ENCODE assay signal across 8 mouse cellular contexts in genomic region chr5:36988781-36989624, GRCm38 (mm10). TPM values are rescaled to one million over a fixed set of nuclear protein-coding genes. Genes with fewer than 3 reads are reported as not detected.
A peak's percentile ranks its signal among the peaks of the same experiment; 100 is the strongest.
DNase-seq lines count a peak whose midpoint lies in the region; ATAC-seq lines count a peak whose summit lies in the region.

Gene Wfs1 (minus strand): TSS chr5:36989205.

- H3K9me3 ChIP-seq in forebrain, embryonic 12.5 days: no peaks in the 10 kb centered on the region
- no peaks in the 10 kb centered on the region for H3K9me3 ChIP-seq in heart, embryonic 16.5 days (replicated peaks; ENCODE audit: control insufficient read depth, low read length)
- no peaks in the 10 kb centered on the region for H3K9me3 ChIP-seq in liver, embryonic 13.5 days (replicated peaks)
- H3K9me3 ChIP-seq in stomach, embryonic 14.5 days (ENCODE audit: control insufficient read depth, low read depth, low read length): no peaks in the 10 kb centered on the region

- H3K27me3 ChIP-seq in forebrain, embryonic 12.5 days: peaks cover 17% of the 10 kb centered on the region; the same call in 1 of the 2 replicates
- no peaks in the 10 kb centered on the region for H3K27me3 ChIP-seq in heart, embryonic 16.5 days (ENCODE audit: control insufficient read depth, insufficient read depth, low read length)
- H3K27me3 ChIP-seq in liver, embryonic 13.5 days: peaks cover 15% of the 10 kb centered on the region
- H3K27me3 ChIP-seq in stomach, embryonic 14.5 days (ENCODE audit: control insufficient read depth, insufficient read depth, low read length): no peaks in the 10 kb centered on the region

- under 1% methylated on average over 58 of the region's 60 CpGs for WGBS in forebrain, embryonic 12.5 days
- WGBS in heart, embryonic 16.5 days: under 1% methylated on average over 60 of the region's 60 CpGs
- WGBS in liver, embryonic 13.5 days (ENCODE audit: insufficient replicate concordance): under 1% methylated on average over 60 of the region's 60 CpGs
- under 1% methylated on average over 60 of the region's 60 CpGs for WGBS in stomach, embryonic 14.5 days

- peak within 1 kb of the TSS; percentile 95 for H3K4me2 ChIP-seq in forebrain, embryonic 12.5 days
- H3K4me2 ChIP-seq in heart, embryonic 16.5 days (ENCODE audit: low read depth, low read length): peak within 1 kb of the TSS; percentile 100
- H3K4me2 ChIP-seq in liver, embryonic 13.5 days: peak within 1 kb of the TSS; percentile 71
- H3K4me2 ChIP-seq in stomach, embryonic 14.5 days (replicated peaks; ENCODE audit: low read depth, low read length): peak within 1 kb of the TSS; percentile 60

- H3K4me1 ChIP-seq in forebrain, embryonic 12.5 days: peaks cover 20% of the 10 kb centered on the region
- H3K4me1 ChIP-seq in heart, embryonic 16.5 days (ENCODE audit: control insufficient read depth, insufficient read depth, low read length): peaks cover 6% of the 10 kb centered on the region
- H3K4me1 ChIP-seq in liver, embryonic 13.5 days (replicated peaks): peaks cover 15% of the 10 kb centered on the region
- H3K4me1 ChIP-seq in stomach, embryonic 14.5 days (ENCODE audit: control insufficient read depth, insufficient read depth, low read length): no peaks in the 10 kb centered on the region; the same call in 1 of the 2 replicates

- H3K27ac ChIP-seq in forebrain, embryonic 12.5 days: 0 out of 2 replicates have a peak within 1 kb of the TSS, but pooled peaks have one; percentile 5
- peak within 1 kb of the TSS; percentile 71 for H3K27ac ChIP-seq in heart, embryonic 16.5 days (ENCODE audit: low read length)
- H3K27ac ChIP-seq in liver, embryonic 13.5 days: no peak within 1 kb of the TSS
- H3K27ac ChIP-seq in stomach, embryonic 14.5 days (ENCODE audit: low read length): no peak within 1 kb of the TSS

- ATAC-seq in forebrain, embryonic 12.5 days (ENCODE audit: low FRiP score): peak; percentile 99
- peak; percentile 99 for ATAC-seq in heart, embryonic 16.5 days (replicated peaks; ENCODE audit: extremely low read depth, insufficient read depth, low FRiP score)
- peak; percentile 93 for ATAC-seq in liver, embryonic 13.5 days (ENCODE audit: low read depth)
- peak; percentile 99 for ATAC-seq in stomach, embryonic 14.5 days (ENCODE audit: insufficient number of reproducible peaks, insufficient read depth, low FRiP score, low read depth)

- H3K36me3 ChIP-seq in forebrain, embryonic 12.5 days (replicated peaks): no peaks in the 10 kb centered on the region
- no peaks in the 10 kb centered on the region for H3K36me3 ChIP-seq in heart, embryonic 16.5 days (ENCODE audit: control insufficient read depth, insufficient read depth)
- H3K36me3 ChIP-seq in liver, embryonic 13.5 days: no peaks in the 10 kb centered on the region
- H3K36me3 ChIP-seq in stomach, embryonic 14.5 days (ENCODE audit: control insufficient read depth, insufficient read depth, low read length): no peaks in the 10 kb centered on the region

- peak within 1 kb of the TSS; percentile 75 for H3K9ac ChIP-seq in forebrain, embryonic 12.5 days
- peak within 1 kb of the TSS; percentile 90 for H3K9ac ChIP-seq in heart, embryonic 16.5 days (ENCODE audit: low read length)
- peak within 1 kb of the TSS; percentile 62 for H3K9ac ChIP-seq in liver, embryonic 13.5 days
- H3K9ac ChIP-seq in stomach, embryonic 14.5 days (replicated peaks; ENCODE audit: low read depth, low read length): peak within 1 kb of the TSS; percentile 63

- peak within 1 kb of the TSS; percentile 70 for H3K4me3 ChIP-seq in forebrain, embryonic 12.5 days (replicated peaks)
- H3K4me3 ChIP-seq in heart, embryonic 16.5 days (ENCODE audit: low read length): peak within 1 kb of the TSS; percentile 90
- peak within 1 kb of the TSS; percentile 62 for H3K4me3 ChIP-seq in liver, embryonic 13.5 days (replicated peaks)
- peak within 1 kb of the TSS; percentile 56 for H3K4me3 ChIP-seq in stomach, embryonic 14.5 days (ENCODE audit: low read depth, low read length)

- DNase-seq in CD4-positive, CD25-positive, alpha-beta regulatory T cell, adult 2 months (ENCODE audit: low read depth, low spot score): peak; percentile 96
- peak; percentile 91 for DNase-seq in c-Kit-positive CD71-negative TER-119-negative erythroid progenitor cells, embryonic 14.5 days (ENCODE audit: low read depth)
- DNase-seq in kidney, postnatal 25 days: peak; percentile 98 to 100
- peak; percentile 77 for DNase-seq in liver, embryonic 13.5 days
- peak; percentile 93 to 94 for DNase-seq in natural killer cell, adult 2 months (ENCODE audit: low spot score in 2 of 2)

RNA-seq across cellular contexts. Expression of gene Wfs1, which starts in this region (rescaled TPM):
- 7.8 and 7.9 TPM in 2 replicates for polyA plus RNA-seq in forebrain, embryonic 12.5 days (2016; fragmentation: Nextera tagmentation; extraction: Ambion mirVana)
- 18.4 and 19.2 TPM in 2 replicates for polyA plus RNA-seq in heart, embryonic 16.5 days (2015; fragmentation: Nextera tagmentation; extraction: Ambion mirVana)
- 1.1 and 1.2 TPM in 2 replicates for polyA plus RNA-seq in liver, embryonic 13.5 days (2015; fragmentation: Nextera tagmentation; extraction: Ambion mirVana)
- polyA plus RNA-seq in stomach, embryonic 14.5 days (2014; fragmentation: Nextera tagmentation; extraction: Ambion mirVana): 9.4 and 11.0 TPM in 2 replicates

Comparison
In these comparisons a context has a peak if more than half of its experiments do, and no peak if none do; other contexts are left out.
1. H3K27ac ChIP-seq: peak in forebrain, embryonic 12.5 days (single experiment) and heart, embryonic 16.5 days (single experiment); none in liver, embryonic 13.5 days (single experiment) and stomach, embryonic 14.5 days (single experiment).
2. Peak in every context shown above with its lines, with median percentiles within 50 percentile points of each other: DNase-seq, ATAC-seq, H3K4me2 ChIP-seq, H3K4me3 ChIP-seq and H3K9ac ChIP-seq.